Mouse (Mus musculus) heart, postnatal 0 days (tissue): ENCODE measurements at regions not wholly inside any gene's neighbourhood (a gene's known extent, or its start where the extent isn't known, plus 50 kb on each side); places are given as distances from the start of the nearest gene placed in this dataset.

Experiments
- CTCF ChIP-seq: IDR thresholded peaks from 2 replicates; pipeline ENCODE4 v1.5.1; 2016; ENCODE audit warnings: antibody characterized with exemption, control low read depth, low read depth
- EP300 ChIP-seq: IDR thresholded peaks from 2 replicates; pipeline ENCODE4 v1.6.1; 2016; ENCODE audit warnings: antibody characterized with exemption, low read depth

DNA sequence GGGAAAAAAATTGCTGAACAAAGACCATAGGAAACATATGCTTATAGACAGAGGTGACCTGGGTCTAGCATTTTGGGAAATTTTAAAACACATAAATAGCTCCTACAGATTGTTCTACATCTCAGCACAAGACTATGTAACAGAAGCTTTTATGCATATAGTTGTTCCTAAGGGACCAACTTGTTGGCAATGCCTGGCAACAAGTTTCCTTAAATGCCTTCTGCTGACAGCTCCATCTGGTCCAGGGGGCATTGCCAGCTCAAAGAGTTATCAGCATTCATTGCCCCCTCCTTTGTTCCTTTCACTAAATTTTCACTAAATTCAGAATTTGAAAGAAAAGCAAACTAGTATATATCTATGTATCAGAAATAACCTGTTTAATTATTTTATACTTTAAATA is 106.5 kb upstream of the Tmem196 start:
- TF ChIP-seq CTCF (no peak), EP300 (no peak)
